Mouse (Mus musculus): ENCODE measurements around the gene Rtbdn. TPM values are rescaled to one million over a fixed set of nuclear protein-coding genes. Genes with fewer than 3 reads are reported as not detected.
A peak's percentile ranks its signal among the peaks of the same experiment; 100 is the strongest.

Gene Rtbdn
- polyA plus RNA-seq, 1 experiment from 2014 or later, result 2.7 TPM

DNA sequence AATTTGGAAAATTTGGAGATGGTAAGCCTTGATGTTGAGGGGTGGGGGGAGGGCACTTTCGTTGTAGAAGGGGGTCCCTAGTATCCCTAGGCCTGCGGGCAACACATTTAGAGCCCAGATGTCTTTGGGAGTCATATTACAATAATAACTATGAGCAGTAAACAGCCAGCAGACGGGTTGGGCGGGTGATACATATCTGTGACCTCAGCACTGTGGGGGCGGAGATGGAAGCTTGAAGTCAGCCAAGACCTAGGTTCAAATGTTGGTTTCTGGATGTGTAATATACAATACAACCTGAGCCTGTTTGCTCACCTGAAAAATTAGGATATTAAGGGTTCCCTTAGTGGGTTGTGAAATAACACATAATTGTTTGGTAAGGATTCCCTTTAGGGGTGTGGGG lies 36.8 kb upstream of the Rtbdn start:
- 92% methylated on average over 5 of the region's 5 CpGs for WGBS
- Histone ChIP-seq H3K9ac (replicated peaks) (no peak overlapping the region), H3K4me2 (replicated peaks) (no peak overlapping the region), H3K4me1 (replicated peaks) (peaks cover 24% of the 10 kb centered on the region), H3K9me3 (no peaks in the 10 kb centered on the region), H3K36me3 (peaks cover 48% of the 10 kb centered on the region), H3K27ac (no peak overlapping the region), H3K4me3 (replicated peaks) (no peak overlapping the region), H3K27me3 (peaks cover 65% of the 10 kb centered on the region)
- no peak for ATAC-seq

DNA sequence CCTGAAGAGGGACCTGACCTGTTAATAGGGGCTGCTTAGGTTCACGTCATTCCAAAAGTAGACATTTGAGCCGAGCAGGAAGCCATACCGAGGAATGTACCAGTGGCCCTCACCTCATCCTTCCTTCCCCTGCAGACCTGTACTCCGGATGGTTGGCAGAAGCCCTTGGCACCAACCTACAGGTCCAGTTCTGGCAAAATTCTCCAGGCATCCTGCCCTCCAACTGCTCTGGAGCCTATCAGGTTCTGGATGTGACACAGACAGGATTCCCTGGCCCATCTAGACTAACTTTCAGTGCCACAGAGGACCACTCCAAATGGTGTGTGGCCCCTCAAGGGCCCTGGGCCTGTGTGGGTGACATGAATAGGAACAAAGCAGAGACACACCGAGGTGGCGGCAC lies 36.2 kb upstream of the Rtbdn start:
- H3K4me3 ChIP-seq (replicated peaks), result no peak overlapping the region
- H3K9ac ChIP-seq (replicated peaks), result no peak overlapping the region
- peaks cover 54% of the 10 kb centered on the region for H3K36me3 ChIP-seq
- H3K9me3 ChIP-seq, result no peaks in the 10 kb centered on the region
- H3K27me3 ChIP-seq, result peaks cover 66% of the 10 kb centered on the region
- no peak overlapping the region for H3K4me2 ChIP-seq (replicated peaks)
- H3K27ac ChIP-seq, result no peak overlapping the region
- ATAC-seq, result no peak
- H3K4me1 ChIP-seq (replicated peaks), result peaks cover 24% of the 10 kb centered on the region
- WGBS, result 91% methylated on average over 6 of the region's 6 CpGs

DNA sequence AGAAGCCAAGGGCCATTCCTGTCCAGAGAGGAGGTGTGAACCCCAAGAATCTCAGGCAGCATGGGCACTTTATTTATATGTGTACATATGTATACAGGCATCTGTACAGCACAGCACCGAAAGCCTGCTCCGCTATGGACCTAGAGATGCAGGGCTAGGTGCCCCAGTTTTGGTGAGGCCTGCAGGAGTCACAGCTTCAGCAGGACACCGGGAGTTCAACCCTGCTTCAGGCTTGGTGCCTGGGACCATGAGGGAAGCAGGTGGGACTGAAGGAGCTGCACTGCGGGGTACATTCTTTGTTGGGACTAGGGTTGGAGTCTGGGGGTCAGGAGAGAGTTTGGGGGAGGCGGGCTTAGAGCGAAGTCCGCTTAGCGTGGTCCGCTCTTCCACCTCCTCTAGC lies 34.9 kb upstream of the Rtbdn start:
- no peaks in the 10 kb centered on the region for H3K9me3 ChIP-seq
- peaks cover 67% of the 10 kb centered on the region for H3K36me3 ChIP-seq
- WGBS, result 83% methylated on average over 9 of the region's 9 CpGs
- no peak overlapping the region for H3K27ac ChIP-seq
- no peak overlapping the region for H3K4me3 ChIP-seq (replicated peaks)
- ATAC-seq, result no peak
- no peak overlapping the region for H3K4me2 ChIP-seq (replicated peaks)
- peaks cover 24% of the 10 kb centered on the region for H3K4me1 ChIP-seq (replicated peaks)
- H3K9ac ChIP-seq (replicated peaks), result no peak overlapping the region
- peaks cover 77% of the 10 kb centered on the region for H3K27me3 ChIP-seq

DNA sequence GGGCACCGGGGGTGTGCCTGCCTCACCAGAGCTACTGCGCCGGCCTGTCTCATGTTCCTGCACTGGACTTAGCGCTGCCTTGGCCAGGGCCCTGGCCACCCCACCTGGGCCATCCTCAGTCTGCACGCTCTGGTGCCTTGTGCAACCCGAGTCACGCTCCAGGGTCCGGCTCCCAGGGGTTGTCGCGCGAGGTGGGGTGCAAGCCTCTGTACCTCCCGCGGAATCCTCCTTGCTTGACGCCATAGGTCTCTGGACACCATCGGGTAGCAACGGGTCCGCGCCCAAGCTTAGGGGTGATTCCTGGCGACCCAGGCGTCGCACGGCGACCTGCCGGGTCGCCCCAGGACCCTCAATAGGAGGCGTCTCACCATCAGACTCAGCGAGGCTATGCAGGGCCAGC lies 34.4 kb upstream of the Rtbdn start:
- Histone ChIP-seq H3K4me3 (replicated peaks) (no peak overlapping the region), H3K9me3 (no peaks in the 10 kb centered on the region), H3K9ac (replicated peaks) (0 out of 2 replicates have a peak overlapping the region, but pooled peaks have one; percentile 44), H3K27me3 (peaks cover 80% of the 10 kb centered on the region), H3K36me3 (peaks cover 72% of the 10 kb centered on the region), H3K4me2 (replicated peaks) (peak overlapping the region; percentile 45; the same call in 1 of the 2 replicates), H3K27ac (no peak overlapping the region), H3K4me1 (replicated peaks) (peaks cover 24% of the 10 kb centered on the region)
- ATAC-seq, result no peak
- WGBS, result 23% methylated on average over 27 of the region's 27 CpGs

DNA sequence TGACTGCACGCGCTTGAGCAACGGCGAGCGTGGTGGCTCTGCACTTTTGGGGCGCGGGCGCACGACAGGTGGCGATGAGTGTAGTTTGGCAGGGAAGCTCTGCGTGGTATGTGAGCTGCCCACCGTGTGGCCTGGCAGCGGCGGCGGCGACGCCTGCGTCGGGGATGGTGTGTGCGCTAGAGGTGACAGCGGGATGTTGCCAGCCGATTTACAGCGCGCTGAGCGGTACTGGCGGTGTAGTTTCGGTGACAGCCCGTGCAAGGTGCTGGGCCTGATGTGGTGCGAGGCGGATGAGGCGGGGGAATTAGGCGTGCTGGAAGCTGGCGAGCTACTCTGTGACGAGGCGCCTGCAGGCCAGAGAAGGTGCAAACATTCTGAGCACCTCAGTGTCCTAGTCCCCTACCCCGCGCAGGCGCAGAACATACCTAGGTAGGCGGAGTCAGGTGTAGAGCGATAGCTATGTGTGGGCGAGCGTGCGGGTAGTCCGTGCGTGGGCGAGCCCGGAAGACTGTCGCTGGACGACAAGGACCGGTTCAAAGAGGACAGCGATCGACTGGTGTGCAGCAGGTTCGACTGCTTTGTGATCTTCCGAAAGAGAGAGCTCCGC lies 33.8 kb upstream of the Rtbdn start:
- H3K4me2 ChIP-seq (replicated peaks), result peak overlapping the region; percentile 45
- peaks cover 86% of the 10 kb centered on the region for H3K27me3 ChIP-seq
- H3K4me1 ChIP-seq (replicated peaks), result peaks cover 24% of the 10 kb centered on the region
- ATAC-seq, result no peak
- 3% methylated on average over 55 of the region's 55 CpGs for WGBS
- H3K36me3 ChIP-seq, result peaks cover 78% of the 10 kb centered on the region
- H3K9ac ChIP-seq (replicated peaks), result peak overlapping the region; percentile 44; the same call in 1 of the 2 replicates
- no peaks in the 10 kb centered on the region for H3K9me3 ChIP-seq
- H3K27ac ChIP-seq, result no peak overlapping the region
- H3K4me3 ChIP-seq (replicated peaks), result peak overlapping the region; percentile 27

DNA sequence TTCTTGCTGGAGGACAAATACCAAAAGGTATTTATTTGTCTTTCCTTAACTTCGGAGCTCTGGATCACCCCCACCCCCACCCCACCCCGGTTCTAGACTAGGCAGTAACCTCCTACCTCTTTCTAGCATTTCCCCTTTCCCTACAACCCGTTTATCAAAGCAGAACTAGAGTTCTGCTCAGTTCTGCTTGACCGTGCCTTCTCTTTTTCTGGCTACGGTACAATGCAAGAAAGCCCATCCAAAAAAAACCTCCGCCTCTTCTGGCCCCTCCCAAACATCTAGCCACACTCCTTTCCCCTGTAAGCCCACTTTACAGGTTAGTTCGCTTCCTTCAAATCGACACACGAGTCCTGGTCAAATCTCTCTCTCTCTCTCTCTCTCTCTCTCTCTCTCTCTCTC lies 33.3 kb upstream of the Rtbdn start:
- Histone ChIP-seq H3K36me3 (peaks cover 83% of the 10 kb centered on the region), H3K27me3 (peaks cover 91% of the 10 kb centered on the region), H3K27ac (no peak overlapping the region), H3K9me3 (no peaks in the 10 kb centered on the region), H3K4me3 (replicated peaks) (peak overlapping the region; percentile 27), H3K9ac (replicated peaks) (peak overlapping the region; percentile 44; the same call in 1 of the 2 replicates), H3K4me1 (replicated peaks) (peaks cover 22% of the 10 kb centered on the region), H3K4me2 (replicated peaks) (peak overlapping the region; percentile 45)
- 21% methylated on average over 9 of the region's 9 CpGs for WGBS
- ATAC-seq, result no peak

DNA sequence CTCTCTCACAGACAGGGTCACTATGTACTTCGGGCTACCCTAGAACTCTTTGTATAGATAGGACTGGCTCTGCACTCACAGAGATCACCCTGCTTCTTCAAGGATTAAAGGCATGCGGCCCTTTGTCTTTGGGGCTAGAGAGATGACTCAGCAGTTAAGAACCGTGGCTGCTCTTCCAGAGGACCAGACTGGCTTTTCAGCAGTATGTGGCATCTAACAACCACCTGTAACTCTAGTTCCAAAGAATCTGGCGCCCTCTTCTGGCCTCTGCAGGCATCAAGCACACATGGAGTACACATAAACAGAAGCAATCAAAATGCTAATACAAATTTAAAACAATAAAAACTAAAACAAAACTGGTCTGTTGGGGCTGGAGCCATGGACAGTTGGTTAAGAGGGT lies 32.8 kb upstream of the Rtbdn start:
- no peak for ATAC-seq
- Histone ChIP-seq H3K27me3 (peaks cover 95% of the 10 kb centered on the region), H3K4me2 (replicated peaks) (no peak overlapping the region), H3K27ac (no peak overlapping the region), H3K4me3 (replicated peaks) (no peak overlapping the region), H3K4me1 (replicated peaks) (peaks cover 17% of the 10 kb centered on the region), H3K9ac (replicated peaks) (no peak overlapping the region), H3K36me3 (peaks cover 88% of the 10 kb centered on the region), H3K9me3 (no peaks in the 10 kb centered on the region)
- 35% methylated on average over 4 of the region's 4 CpGs for WGBS

DNA sequence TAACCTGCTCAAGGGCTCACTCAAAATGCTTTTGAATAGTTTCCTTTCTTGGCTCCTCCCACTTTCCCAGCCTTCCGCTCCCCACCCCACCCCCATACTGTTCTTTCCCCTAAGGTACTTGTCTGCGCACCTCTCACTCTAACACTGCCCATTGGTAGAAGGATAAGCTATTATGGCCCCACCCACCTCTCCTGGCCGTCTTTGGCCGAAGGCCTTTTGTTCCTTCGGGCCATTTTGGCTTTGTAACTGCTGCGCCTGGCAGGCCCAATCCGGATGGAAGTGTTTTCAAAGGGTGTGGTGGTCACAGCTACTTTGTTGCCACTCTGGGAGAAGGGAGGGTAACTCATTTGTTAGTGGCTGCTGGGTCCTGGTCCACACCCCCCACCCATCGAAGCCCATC lies 31.5 kb upstream of the Rtbdn start:
- H3K4me2 ChIP-seq (replicated peaks), result no peak overlapping the region
- no peak overlapping the region for H3K27ac ChIP-seq
- no peak overlapping the region for H3K9ac ChIP-seq (replicated peaks)
- H3K36me3 ChIP-seq, result peaks cover 95% of the 10 kb centered on the region
- no peak for ATAC-seq
- H3K9me3 ChIP-seq, result no peaks in the 10 kb centered on the region
- 91% methylated on average over 8 of the region's 8 CpGs for WGBS
- H3K4me3 ChIP-seq (replicated peaks), result no peak overlapping the region
- peaks cover 91% of the 10 kb centered on the region for H3K27me3 ChIP-seq
- H3K4me1 ChIP-seq (replicated peaks), result peaks cover 11% of the 10 kb centered on the region

DNA sequence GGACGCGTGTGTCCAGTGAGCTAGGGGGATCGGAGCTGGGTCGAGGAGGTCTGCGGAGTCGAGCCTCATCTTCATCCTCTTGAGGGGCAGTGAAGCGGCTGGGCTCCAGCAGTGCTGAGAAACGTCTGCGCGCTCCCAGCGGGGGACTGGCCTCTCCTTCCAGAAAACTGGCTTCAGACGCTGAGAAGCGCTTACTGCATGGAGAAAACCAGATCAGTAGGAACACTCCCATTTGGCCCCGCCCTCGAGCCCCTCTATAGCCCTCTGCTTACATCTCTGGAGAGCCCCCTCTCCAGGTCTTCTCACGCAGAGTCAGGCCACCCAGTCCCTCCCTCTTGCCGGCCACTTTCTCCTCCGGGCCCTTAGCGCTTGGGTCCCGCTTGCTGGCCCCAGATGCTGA lies 29.0 kb upstream of the Rtbdn start:
- H3K9ac ChIP-seq (replicated peaks), result no peak overlapping the region
- H3K27me3 ChIP-seq, result peaks cover 78% of the 10 kb centered on the region
- H3K4me2 ChIP-seq (replicated peaks), result no peak overlapping the region
- no peak for ATAC-seq
- WGBS, result 25% methylated on average over 20 of the region's 20 CpGs
- H3K4me3 ChIP-seq (replicated peaks), result no peak overlapping the region
- no peak overlapping the region for H3K27ac ChIP-seq
- no peaks in the 10 kb centered on the region for H3K9me3 ChIP-seq
- peaks cover 95% of the 10 kb centered on the region for H3K36me3 ChIP-seq
- peaks cover 8% of the 10 kb centered on the region for H3K4me1 ChIP-seq (replicated peaks)

DNA sequence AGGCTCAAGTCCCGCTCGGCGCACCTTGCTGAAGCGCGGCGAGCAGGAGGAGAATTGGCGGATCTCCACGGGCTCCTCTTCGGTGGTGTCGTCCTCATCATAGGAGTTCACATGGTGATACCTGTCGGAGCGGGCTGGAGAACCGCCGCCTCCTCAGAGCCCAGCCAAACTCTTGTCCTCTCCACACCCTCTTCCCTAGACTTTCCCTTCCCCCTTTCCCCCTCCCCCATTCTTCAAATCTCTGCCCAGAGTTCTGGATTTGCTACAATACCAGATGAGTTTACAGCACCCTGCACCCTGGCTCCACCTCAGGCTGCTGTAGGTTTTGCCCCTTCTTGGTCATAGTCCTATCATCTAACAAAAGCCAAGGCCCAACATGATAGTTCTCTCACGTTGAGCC lies 28.1 kb upstream of the Rtbdn start:
- H3K36me3 ChIP-seq, result peaks cover 95% of the 10 kb centered on the region
- H3K27ac ChIP-seq, result no peak overlapping the region
- no peak for ATAC-seq
- no peaks in the 10 kb centered on the region for H3K9me3 ChIP-seq
- no peak overlapping the region for H3K4me2 ChIP-seq (replicated peaks)
- no peak overlapping the region for H3K4me3 ChIP-seq (replicated peaks)
- no peak overlapping the region for H3K9ac ChIP-seq (replicated peaks)
- WGBS, result 91% methylated on average over 15 of the region's 15 CpGs
- H3K27me3 ChIP-seq, result peaks cover 70% of the 10 kb centered on the region
- no peaks in the 10 kb centered on the region; the same call in 1 of the 2 replicates for H3K4me1 ChIP-seq (replicated peaks)

DNA sequence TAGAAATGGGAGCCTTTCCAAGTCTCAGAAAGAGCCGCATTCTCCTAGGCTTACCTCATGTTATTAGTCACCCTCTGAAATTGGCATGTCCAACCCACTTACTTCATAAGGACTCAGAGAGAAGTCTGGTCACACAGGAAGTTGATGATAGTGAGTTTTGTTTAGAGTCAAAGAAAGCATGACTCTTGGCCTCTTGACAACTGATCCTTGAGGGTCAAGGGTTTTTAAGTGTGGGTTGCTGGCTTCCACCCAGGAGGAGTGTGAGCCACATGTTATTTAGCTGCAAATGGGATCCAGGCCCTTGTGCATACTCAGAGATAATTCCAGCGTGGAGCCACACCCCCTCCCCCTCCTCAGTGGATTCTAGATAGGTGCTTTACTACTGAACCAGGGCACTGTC lies 25.2 kb upstream of the Rtbdn start:
- no peaks in the 10 kb centered on the region for H3K9me3 ChIP-seq
- H3K9ac ChIP-seq (replicated peaks), result no peak overlapping the region
- H3K36me3 ChIP-seq, result peaks cover 93% of the 10 kb centered on the region
- no peaks in the 10 kb centered on the region; the same call in 1 of the 2 replicates for H3K4me1 ChIP-seq (replicated peaks)
- no peak for ATAC-seq
- no peak overlapping the region for H3K27ac ChIP-seq
- WGBS, result 87% methylated on average over 2 of the region's 2 CpGs
- peaks cover 40% of the 10 kb centered on the region for H3K27me3 ChIP-seq
- H3K4me3 ChIP-seq (replicated peaks), result no peak overlapping the region
- no peak overlapping the region for H3K4me2 ChIP-seq (replicated peaks)

DNA sequence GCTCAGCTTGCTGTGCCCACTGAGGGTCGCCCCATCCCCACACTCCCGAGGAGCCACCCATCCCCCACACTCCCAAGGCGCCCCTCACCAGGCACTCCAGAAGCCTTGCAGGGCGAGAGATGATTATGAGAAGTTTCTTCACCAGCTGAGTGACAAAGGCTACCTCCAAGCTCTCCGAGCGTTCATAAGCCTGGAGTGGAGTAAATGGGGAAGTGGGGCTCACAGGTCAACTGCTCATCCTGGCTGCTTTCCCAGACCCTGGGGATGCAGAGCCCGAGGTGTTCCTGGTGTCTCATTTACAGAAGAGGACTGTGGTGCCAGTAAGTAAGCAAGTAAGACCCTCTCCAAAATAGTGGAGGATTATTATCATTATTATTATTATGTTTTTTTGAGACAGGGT lies 21.2 kb upstream of the Rtbdn start:
- Histone ChIP-seq H3K9me3 (no peaks in the 10 kb centered on the region), H3K4me2 (replicated peaks) (no peak overlapping the region), H3K4me1 (replicated peaks) (peaks cover 14% of the 10 kb centered on the region), H3K4me3 (replicated peaks) (no peak overlapping the region), H3K9ac (replicated peaks) (no peak overlapping the region), H3K36me3 (peaks cover 77% of the 10 kb centered on the region), H3K27me3 (peaks cover 32% of the 10 kb centered on the region), H3K27ac (no peak overlapping the region)
- 75% methylated on average over 7 of the region's 7 CpGs for WGBS
- ATAC-seq, result no peak

DNA sequence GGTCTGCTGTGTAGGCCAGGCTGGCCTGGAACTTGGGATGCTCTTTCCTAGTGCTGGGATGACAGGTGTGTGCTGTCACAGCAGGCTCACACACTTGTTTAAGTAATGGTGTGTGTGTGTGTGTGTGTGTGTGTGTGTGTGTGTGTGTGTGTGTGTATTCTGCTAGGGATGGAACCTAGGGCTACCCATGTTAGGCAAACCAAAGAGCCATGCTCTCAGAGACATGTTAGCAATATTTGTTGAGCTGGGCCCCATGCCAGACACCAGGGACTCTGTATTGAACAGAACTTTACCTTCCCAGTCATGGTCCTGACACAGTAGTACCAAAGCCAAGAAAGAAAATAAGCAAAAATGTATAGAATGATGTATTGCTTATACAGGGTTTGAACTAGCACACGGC lies 19.3 kb upstream of the Rtbdn start:
- Histone ChIP-seq H3K4me3 (replicated peaks) (no peak overlapping the region), H3K36me3 (peaks cover 74% of the 10 kb centered on the region), H3K27me3 (peaks cover 34% of the 10 kb centered on the region), H3K9me3 (no peaks in the 10 kb centered on the region), H3K9ac (replicated peaks) (no peak overlapping the region), H3K4me2 (replicated peaks) (no peak overlapping the region), H3K27ac (no peak overlapping the region), H3K4me1 (replicated peaks) (peaks cover 14% of the 10 kb centered on the region)
- no peak for ATAC-seq
- 83% methylated on average over 1 of the region's 1 CpGs for WGBS

Measured in midbrain, embryonic 13.5 days (tissue).